7 mouse cellular contexts compared by ENCODE assay signal in genomic region chr4:115096435-115097145, GRCm38 (mm10). TPM values are rescaled to one million over a fixed set of nuclear protein-coding genes. Genes with fewer than 3 reads are reported as not detected.
A peak's percentile ranks its signal among the peaks of the same experiment; 100 is the strongest.
DNase-seq lines count a peak whose midpoint lies in the region; ATAC-seq and TF ChIP-seq lines count a peak whose summit lies in the region.

No protein-coding gene starts in this region.

- no peak for TF ChIP-seq RAD21 in MEL (IDR thresholded peaks at IDR 0.05; ENCODE audit: low read depth, low read length)

- no peaks in the 10 kb centered on the region for H3K9me3 ChIP-seq in MEL (replicated peaks; ENCODE audit: insufficient read depth, low read length)
- H3K9me3 ChIP-seq in embryonic facial prominence, embryonic 13.5 days, result no peaks in the 10 kb centered on the region
- H3K9me3 ChIP-seq in intestine, embryonic 15.5 days, result no peaks in the 10 kb centered on the region

- H3K79me2 ChIP-seq in MEL (ENCODE audit: control insufficient read depth, insufficient read depth, low read length, poor library complexity) (no peaks in the 10 kb centered on the region), macrophage (ENCODE audit: inconsistent target) (no peaks in the 10 kb centered on the region)

- H3K4me3 ChIP-seq in MEL (ENCODE audit: control insufficient read depth in 1 of 2, insufficient read depth in 1 of 2, low read depth in 2 of 2, low read length in 2 of 2) (peak overlapping the region; percentile 43 to 53), macrophage (ENCODE audit: inconsistent target) (peak overlapping the region; percentile 34)
- H3K4me3 ChIP-seq in embryonic facial prominence, embryonic 13.5 days, result no peak overlapping the region
- peak overlapping the region; percentile 43 for H3K4me3 ChIP-seq in intestine, embryonic 15.5 days (replicated peaks)

- H3K4me2 ChIP-seq in embryonic facial prominence, embryonic 13.5 days, result peak overlapping the region; percentile 64
- H3K4me2 ChIP-seq in intestine, embryonic 15.5 days (replicated peaks), result peak overlapping the region; percentile 92

- no peak for TF ChIP-seq EP300 in MEL (IDR thresholded peaks at IDR 0.05; ENCODE audit: low read depth in 1 of 2, low read length in 2 of 2)

- H3K36me3 ChIP-seq in MEL (ENCODE audit: control insufficient read depth in 1 of 2, insufficient read depth in 2 of 2, low read length in 2 of 2), result peaks cover 0 to 14% of the 10 kb centered on the region in 2 experiments; a peak in 2 of 4 replicates
- H3K36me3 ChIP-seq in embryonic facial prominence, embryonic 13.5 days, result no peaks in the 10 kb centered on the region
- H3K36me3 ChIP-seq in intestine, embryonic 15.5 days, result no peaks in the 10 kb centered on the region
- no peaks in the 10 kb centered on the region for H3K36me3 ChIP-seq in macrophage (ENCODE audit: inconsistent target)

- DNase-seq in MEL (ENCODE audit: low read depth, low spot score), result no peak
- DNase-seq in adrenal gland, adult 18-20 months (ENCODE audit: low spot score in 2 of 2), result no peak
- DNase-seq in gastrocnemius, adult 18-20 months (ENCODE audit: low spot score), result no peak
- no peak for DNase-seq in adipocyte (ENCODE audit: low spot score)

- no peak for ATAC-seq in embryonic facial prominence, embryonic 13.5 days (ENCODE audit: insufficient number of reproducible peaks, insufficient read depth, low FRiP score, low TSS enrichment, low read depth)
- ATAC-seq in intestine, embryonic 15.5 days, result peak; percentile 68

- H3K27ac ChIP-seq in MEL (ENCODE audit: control insufficient read depth, low read depth, low read length), result peak overlapping the region; percentile 73
- no peak overlapping the region for H3K27ac ChIP-seq in embryonic facial prominence, embryonic 13.5 days
- H3K27ac ChIP-seq in intestine, embryonic 15.5 days, result peak overlapping the region; percentile 86
- H3K27ac ChIP-seq in macrophage, result peak overlapping the region; percentile 94

- H3K4me1 ChIP-seq in MEL (ENCODE audit: control insufficient read depth in 1 of 2, insufficient read depth in 2 of 2, low read length in 2 of 2), result peaks cover 3 to 37% of the 10 kb centered on the region in 2 experiments
- peaks cover 16% of the 10 kb centered on the region for H3K4me1 ChIP-seq in embryonic facial prominence, embryonic 13.5 days
- H3K4me1 ChIP-seq in intestine, embryonic 15.5 days (replicated peaks), result peaks cover 13% of the 10 kb centered on the region; the same call in 1 of the 2 replicates

- peak overlapping the region; percentile 57 for H3K9ac ChIP-seq in MEL (ENCODE audit: control insufficient read depth, low read depth, low read length, poor library complexity, severe bottlenecking)
- peak overlapping the region; percentile 44; the same call in 1 of the 2 replicates for H3K9ac ChIP-seq in embryonic facial prominence, embryonic 13.5 days
- peak overlapping the region; percentile 41; the same call in 1 of the 2 replicates for H3K9ac ChIP-seq in intestine, embryonic 15.5 days

- 12% methylated on average over 11 of the region's 11 CpGs for WGBS in embryonic facial prominence, embryonic 13.5 days
- whole genome bisulfite sequencing in intestine, embryonic 15.5 days, result 5% methylated on average over 11 of the region's 11 CpGs
- 3% methylated on average over 11 of the region's 11 CpGs for WGBS in macrophage (ENCODE audit: missing documents)

- TF ChIP-seq CTCF in MEL (IDR thresholded peaks at IDR 0.05 in 2 of 3, conservative IDR thresholded peaks at IDR 0.05 in 1 of 3; ENCODE audit: control insufficient read depth in 1 of 3, insufficient read depth in 1 of 3, low read depth in 2 of 3, low read length in 3 of 3, poor library complexity in 1 of 3, severe bottlenecking in 1 of 3), result no peak

- no peaks in the 10 kb centered on the region for H3K27me3 ChIP-seq in MEL (ENCODE audit: control insufficient read depth in 1 of 2, insufficient read depth in 2 of 2, low read length in 2 of 2)
- peaks cover 68% of the 10 kb centered on the region for H3K27me3 ChIP-seq in embryonic facial prominence, embryonic 13.5 days
- H3K27me3 ChIP-seq in intestine, embryonic 15.5 days (replicated peaks), result peaks cover 10% of the 10 kb centered on the region; the same call in 1 of the 2 replicates

- TF ChIP-seq POLR2A in MEL (IDR thresholded peaks at IDR 0.05; ENCODE audit: control insufficient read depth in 1 of 2, insufficient read depth in 1 of 2, low read depth in 1 of 2, low read length in 2 of 2, poor library complexity in 1 of 2), result 0 out of 4 replicates have a peak, but pooled peaks of 1 of the 2 experiments have one; percentile 24

TF ChIP-seq in MEL, 35 proteins besides CTCF, POLR2A, EP300 and RAD21:
- no peak for TF ChIP-seq NELFE (IDR thresholded peaks at IDR 0.05; ENCODE audit: low read depth, low read length)
- peak; percentile 30; the same call in 1 of the 2 replicates for TF ChIP-seq MYC (IDR thresholded peaks at IDR 0.05; ENCODE audit: low read depth, low read length)
- TF ChIP-seq ELF1 (IDR thresholded peaks at IDR 0.05; ENCODE audit: low read depth, low read length), result peak; percentile 16; the same call in 1 of the 2 replicates
- TF ChIP-seq ZMIZ1 (IDR thresholded peaks at IDR 0.05; ENCODE audit: low read depth, low read length), result no peak
- no peak for TF ChIP-seq POLR2AphosphoS2 (IDR thresholded peaks at IDR 0.05; ENCODE audit: low read length)
- 0 out of 2 replicates have a peak, but pooled peaks have one; percentile 39 for TF ChIP-seq MAX (IDR thresholded peaks at IDR 0.05; ENCODE audit: low read length)
- TF ChIP-seq TBP (IDR thresholded peaks at IDR 0.05; ENCODE audit: low read depth, low read length), result 0 out of 2 replicates have a peak, but pooled peaks have one; percentile 29
- no peak for TF ChIP-seq KAT2A (conservative IDR thresholded peaks at IDR 0.05; ENCODE audit: low read depth, low read length)
- 0 out of 2 replicates have a peak, but pooled peaks have one; percentile 29 for TF ChIP-seq GATA1 (IDR thresholded peaks at IDR 0.05; ENCODE audit: low read depth, low read length)
- TF ChIP-seq USF1 (IDR thresholded peaks at IDR 0.05; ENCODE audit: low read depth, low read length), result peak; percentile 66
- TF ChIP-seq ZNF384 (IDR thresholded peaks at IDR 0.05; ENCODE audit: low read depth, low read length), result no peak
- TF ChIP-seq TCF12 (IDR thresholded peaks at IDR 0.05; ENCODE audit: low read depth, low read length), result peak; percentile 45; the same call in 1 of the 2 replicates

RNA-seq across cellular contexts. Expression of gene Pdzk1ip1, which starts 8.1 kb away (rescaled TPM):
- total RNA-seq in MEL (2012; rRNA removed), result not detected in 2 replicates
- under 1 TPM in 1 of 2 experiments, not detected in 1; 0.14 TPM for polyA plus RNA-seq in MEL (2012; ENCODE audit: insufficient read depth in 1 of 2, insufficient read length in 2 of 2, low read depth in 1 of 2, low replicate concordance in 2 of 2, missing spikeins in 1 of 2)
- polyA plus RNA-seq in embryonic facial prominence, embryonic 13.5 days (2015; fragmentation: Nextera tagmentation; extraction: Ambion mirVana), result 8.7 and 12.3 TPM in 2 replicates
- polyA plus RNA-seq in intestine, embryonic 15.5 days (2015; fragmentation: Nextera tagmentation; extraction: Ambion mirVana), result 133 and 159 TPM in 2 replicates
- 100 to 1,000 TPM in 1 of 26 experiments, 10 to 100 TPM in 6, 1 to 10 TPM in 18, not detected in 1; 1.8 to 110 (median 6.1) TPM for total RNA-seq in macrophage (2018; cell fraction: chromatin; rRNA removed)
- total RNA-seq in macrophage (2018; cell fraction: cytosol; rRNA removed), result 100 to 1,000 TPM in 9 of 26 experiments, 10 to 100 TPM in 17; 35.2 to 171 (median 71.0) TPM
- 100 to 1,000 TPM in 1 of 26 experiments, 10 to 100 TPM in 25; 16.5 to 130 (median 27.7) TPM for total RNA-seq in macrophage (2018; cell fraction: nucleus; rRNA removed)
- 24.4 to 124 TPM (median 41.0 TPM) in 3 replicates for polyA plus RNA-seq in macrophage (2018)
- total RNA-seq in adrenal gland, adult 18-20 months (2021), result 1 to 10 TPM in 1 of 2 experiments, under 1 TPM in 1; 0.99 to 1.0 TPM
- total RNA-seq in gastrocnemius, adult 18-20 months (2021), result not detected

RNA-seq across cellular contexts. Expression of gene Cyp4x1, which starts 37.5 kb away (rescaled TPM):
- 0.04 and 0.07 TPM in 2 replicates for total RNA-seq in MEL (2012; rRNA removed)
- polyA plus RNA-seq in MEL (2012; ENCODE audit: insufficient read depth in 1 of 2, insufficient read length in 2 of 2, low read depth in 1 of 2, low replicate concordance in 2 of 2, missing spikeins in 1 of 2), result under 1 TPM in 1 of 2 experiments, not detected in 1; 0.47 TPM
- polyA plus RNA-seq in embryonic facial prominence, embryonic 13.5 days (2015; fragmentation: Nextera tagmentation; extraction: Ambion mirVana), result 0.08 and 0.15 TPM in 2 replicates
- polyA plus RNA-seq in intestine, embryonic 15.5 days (2015; fragmentation: Nextera tagmentation; extraction: Ambion mirVana), result 0.25 and 0.34 TPM in 2 replicates
- not detected for total RNA-seq in macrophage (2018; cell fraction: chromatin; rRNA removed)
- total RNA-seq in macrophage (2018; cell fraction: cytosol; rRNA removed), result not detected
- not detected for total RNA-seq in macrophage (2018; cell fraction: nucleus; rRNA removed)
- polyA plus RNA-seq in macrophage (2018), result not detected in 3 replicates
- total RNA-seq in adrenal gland, adult 18-20 months (2021), result not detected
- total RNA-seq in gastrocnemius, adult 18-20 months (2021), result not detected

RNA-seq across cellular contexts. Expression of gene Tal1, which starts 40.4 kb away (rescaled TPM):
- 21.2 and 34.9 TPM in 2 replicates for total RNA-seq in MEL (2012; rRNA removed)
- polyA plus RNA-seq in MEL (2012; ENCODE audit: insufficient read depth in 1 of 2, insufficient read length in 2 of 2, low read depth in 1 of 2, low replicate concordance in 2 of 2, missing spikeins in 1 of 2) (10 to 100 TPM in 1 of 2 experiments, not detected in 1; 48.9 TPM), macrophage (2018) (3.6 to 11.5 TPM (median 5.3 TPM) in 3 replicates)
- polyA plus RNA-seq in embryonic facial prominence, embryonic 13.5 days (2015; fragmentation: Nextera tagmentation; extraction: Ambion mirVana), result 1.4 and 1.7 TPM in 2 replicates
- polyA plus RNA-seq in intestine, embryonic 15.5 days (2015; fragmentation: Nextera tagmentation; extraction: Ambion mirVana), result 0.78 and 0.98 TPM in 2 replicates
- 10 to 100 TPM in 16 of 26 experiments, 1 to 10 TPM in 10; 3.0 to 32.6 (median 10.5) TPM for total RNA-seq in macrophage (2018; cell fraction: chromatin; rRNA removed)
- 10 to 100 TPM in 1 of 26 experiments, 1 to 10 TPM in 25; 3.0 to 13.7 (median 5.2) TPM for total RNA-seq in macrophage (2018; cell fraction: cytosol; rRNA removed)
- 10 to 100 TPM in 13 of 26 experiments, 1 to 10 TPM in 13; 3.2 to 34.5 (median 10.0) TPM for total RNA-seq in macrophage (2018; cell fraction: nucleus; rRNA removed)
- 1 to 10 TPM; 2.5 TPM for total RNA-seq in adrenal gland, adult 18-20 months (2021)
- 1 to 10 TPM in 1 of 2 experiments, under 1 TPM in 1; 0.93 to 1.0 TPM for total RNA-seq in gastrocnemius, adult 18-20 months (2021)
